Mouse (Mus musculus) left cerebral cortex, postnatal 25 days (tissue): Measurements from ENCODE around the gene Mucl2. TPM values are rescaled to one million over a fixed set of nuclear protein-coding genes. Genes with fewer than 3 reads are reported as not detected.
"Not testable (repeated sequence)": the region's sequence is repeated elsewhere in the genome, so short reads cannot be mapped to it uniquely, and the experiment has no call there.

Experiments
- DNase-seq, 2 experiments: peaks; one replicate each; pipeline ENCODE4 v3.0.0; 2022; ENCODE audit warnings: low spot score in 2 of 2, mixed read lengths in 1 of 2
- intact Hi-C: fragments of 180-260 bp; cut with DNase I; formaldehyde crosslinking; loops from one replicate; pipeline ENCODE4 v1.15.1; 2025
- microRNA-seq, 2 experiments: library from miRNA; unstranded; fragments of <30 nt; microRNA quantifications; one replicate each; pipeline ENCODE4 v1.2.0; 2022
- total RNA-seq, 2 experiments: library from RNA; stranded (reverse); gene quantifications; 2 replicates each; pipeline ENCODE4 v1.2.3; 2021

Mucl2 gene
- total RNA-seq = not detected

- DNase-seq = no peak
- intact Hi-C loops = no loop called here
Observed at GRCm38 (mm10) chr15:103899212-103899611, at the start of gene Mucl2. Gene Mucl2, minus strand, starts transcription at chr15:103899312.

GRCm38 (mm10) chr15:103913061-103913460, 13.9 kb upstream of the Mucl2 start:
- intact Hi-C loops, DNase-seq: not testable (repeated sequence)

Small RNA genes lying within 50 kb of the gene (microRNA-seq; reads per million reads assigned to microRNA genes)
- gene Gm22852 = 0 reads per million in 2 experiments

Other genes starting within 250 kb of the Mucl2 start
- gene Mucl1, start 143.8 kb downstream of the Mucl2 start, total RNA-seq = not detected